Mouse (Mus musculus): ENCODE measurements around the gene Slc22a1. TPM values are rescaled to one million over a fixed set of nuclear protein-coding genes. Genes with fewer than 3 reads are reported as not detected.

Gene Slc22a1
- polyA plus RNA-seq, 1 experiment, result not detected

- Histone ChIP-seq H3K27me3 (ENCODE audit: control insufficient read depth, insufficient read depth, insufficient read length) (peaks cover 3% of the 10 kb centered on the region), H3K79me2 (ENCODE audit: control insufficient read depth, insufficient read depth) (no peaks in the 10 kb centered on the region), H3K4me3 (ENCODE audit: insufficient read depth, poor library complexity, severe bottlenecking) (no peak overlapping the region), H3K36me3 (ENCODE audit: control insufficient read depth, insufficient read depth) (no peaks in the 10 kb centered on the region), H3ac (ENCODE audit: control insufficient read depth, insufficient read length, low read depth) (no peak overlapping the region), H3K79me3 (ENCODE audit: low read depth) (no peaks in the 10 kb centered on the region)
- no peak for TF ChIP-seq MAX (IDR thresholded peaks at IDR 0.05)
Measured at GRCm38 (mm10) chr17:12607202-12607601, 68.4 kb downstream of the Slc22a1 start.

- TF ChIP-seq MYOD1 (IDR thresholded peaks at IDR 0.05; ENCODE audit: control insufficient read depth, insufficient read length, low read depth) (no peak), USF1 (IDR thresholded peaks at IDR 0.05; ENCODE audit: low read depth) (no peak), FOSL1 (IDR thresholded peaks at IDR 0.05; ENCODE audit: insufficient read depth, low read length, poor library complexity, severe bottlenecking) (no peak), CTCF (IDR thresholded peaks at IDR 0.05; ENCODE audit: control insufficient read depth, insufficient read depth, insufficient read length) (no peak), MAX (IDR thresholded peaks at IDR 0.05) (no peak), CEBPB (IDR thresholded peaks at IDR 0.05; ENCODE audit: low read depth) (no peak), MYOG (IDR thresholded peaks at IDR 0.05; ENCODE audit: control insufficient read depth, extremely low read depth, insufficient read length) (no peak)
- H3K79me3 ChIP-seq (ENCODE audit: low read depth), result no peaks in the 10 kb centered on the region
Measured at GRCm38 (mm10) chr17:12606634-12607033, 69.0 kb downstream of the Slc22a1 start.

More at GRCm38 (mm10) chr17:12606634-12607033, 69.0 kb downstream of the Slc22a1 start:
- Histone ChIP-seq H3K36me3 (ENCODE audit: control insufficient read depth, insufficient read depth) (no peaks in the 10 kb centered on the region), H3K4me3 (ENCODE audit: insufficient read depth, poor library complexity, severe bottlenecking) (no peak overlapping the region), H3ac (ENCODE audit: control insufficient read depth, insufficient read length, low read depth) (no peak overlapping the region), H3K27me3 (ENCODE audit: control insufficient read depth, insufficient read depth, insufficient read length) (peaks cover 3% of the 10 kb centered on the region), H3K79me2 (ENCODE audit: control insufficient read depth, insufficient read depth) (no peaks in the 10 kb centered on the region)

Other genes with a start within 250 kb of the Slc22a1 start
- not detected for gene Slc22a3, start 168.1 kb downstream of the Slc22a1 start, polyA plus RNA-seq (2012; fragmentation: generic; extraction: Trizol)
- not detected for gene Slc22a2, start 91.7 kb downstream of the Slc22a1 start, polyA plus RNA-seq (2012; fragmentation: generic; extraction: Trizol)
- 2.3 TPM for gene Igf2r, start 93.8 kb upstream of the Slc22a1 start, polyA plus RNA-seq (2012; fragmentation: generic; extraction: Trizol)
- gene Mas1, start 192.3 kb upstream of the Slc22a1 start, polyA plus RNA-seq (2012; fragmentation: generic; extraction: Trizol), result not detected
- gene Mrgprh, start 200.2 kb upstream of the Slc22a1 start, polyA plus RNA-seq (2012; fragmentation: generic; extraction: Trizol), result not detected
- gene Pnldc1, start 234.4 kb upstream of the Slc22a1 start, polyA plus RNA-seq (2012; fragmentation: generic; extraction: Trizol), result 0.28 TPM
- 266 TPM for gene Tcp1, start 239.9 kb upstream of the Slc22a1 start, polyA plus RNA-seq (2012; fragmentation: generic; extraction: Trizol)
- 123 TPM for gene Mrpl18, start 240.5 kb upstream of the Slc22a1 start, polyA plus RNA-seq (2012; fragmentation: generic; extraction: Trizol)

Measured in C2C12 (cell line).